In the genomic region with DNA sequence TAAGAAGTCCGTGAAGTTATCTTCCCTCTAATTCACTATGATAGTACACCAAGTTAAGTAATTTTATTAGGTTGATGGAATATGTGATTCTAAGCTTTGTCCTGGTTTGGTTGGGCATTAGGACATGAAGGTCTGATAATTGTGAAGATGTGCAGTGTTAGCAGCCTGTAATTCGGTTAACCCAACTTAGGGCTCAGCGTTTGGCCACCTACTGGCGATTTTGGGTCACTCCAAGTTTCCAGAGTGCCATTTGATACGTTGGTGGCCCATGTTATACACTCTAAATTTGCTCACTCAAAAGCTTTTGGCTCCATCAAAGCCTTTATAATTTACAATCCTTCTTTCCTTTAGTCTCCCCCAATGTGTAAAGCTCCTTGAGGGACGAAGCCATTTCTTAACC, we compare ENCODE assay signal across 12 mouse cellular contexts. TPM values are rescaled to one million over a fixed set of nuclear protein-coding genes. Genes with fewer than 3 reads are reported as not detected.
DNase-seq lines count a peak whose midpoint lies in the region; ATAC-seq and TF ChIP-seq lines count a peak whose summit lies in the region.
"Had no signal": no experiment of that assay in that cellular context is flagged by ENCODE, and none has a peak within 500 bp of the region (broad histone marks: within the 10 kb centered on the region; RNA-seq: fewer than 3 reads in every experiment).

No protein-coding gene starts in this region.

- no peak for DNase-seq in forebrain, postnatal 0 days
- no peak for DNase-seq in forebrain, embryonic 10.5 days (ENCODE audit: extremely low spot score, low spot score)
- peak; percentile 3 for DNase-seq in urinary bladder, postnatal 14 days (ENCODE audit: low spot score)
- no peak for DNase-seq in urinary bladder, adult 2 months (ENCODE audit: low spot score)
- no peak for DNase-seq in Muller cell, postnatal 12 days (ENCODE audit: inconsistent ontology term)
- no peak for DNase-seq in urinary bladder, postnatal 10 days (ENCODE audit: low spot score)
- DNase-seq: gastrocnemius, postnatal 14 days; kidney, adult 18-20 months had no signal

- no peak overlapping the region for H3K27ac ChIP-seq in forebrain, postnatal 0 days (ENCODE audit: low read depth, low read length)
- H3K27ac ChIP-seq in forebrain, embryonic 10.5 days, result no peak overlapping the region
- no peak overlapping the region for H3K27ac ChIP-seq in hindbrain, embryonic 15.5 days (replicated peaks)
- H3K27ac ChIP-seq: limb, embryonic 15.5 days had no signal

- H3K9ac ChIP-seq in forebrain, postnatal 0 days, result no peak overlapping the region
- H3K9ac ChIP-seq in hindbrain, embryonic 15.5 days, result no peak overlapping the region
- H3K9ac ChIP-seq: limb, embryonic 15.5 days had no signal

- no peaks in the 10 kb centered on the region for H3K4me1 ChIP-seq in forebrain, postnatal 0 days (ENCODE audit: insufficient read depth)
- peaks cover 20% of the 10 kb centered on the region for H3K4me1 ChIP-seq in forebrain, embryonic 10.5 days
- H3K4me1 ChIP-seq in hindbrain, embryonic 15.5 days (replicated peaks), result peaks cover 14% of the 10 kb centered on the region

- H3K4me3 ChIP-seq in forebrain, postnatal 0 days (ENCODE audit: low read depth, low read length), result no peak overlapping the region
- no peak overlapping the region for H3K4me3 ChIP-seq in forebrain, embryonic 10.5 days
- H3K4me3 ChIP-seq in hindbrain, embryonic 15.5 days, result peak overlapping the region; percentile 73; the same call in 1 of the 2 replicates
- H3K4me3 ChIP-seq: limb, embryonic 15.5 days; myocyte had no signal

- H3K9me3 ChIP-seq in forebrain, postnatal 0 days (ENCODE audit: low read length), result no peaks in the 10 kb centered on the region
- no peaks in the 10 kb centered on the region for H3K9me3 ChIP-seq in forebrain, embryonic 10.5 days
- no peaks in the 10 kb centered on the region for H3K9me3 ChIP-seq in hindbrain, embryonic 15.5 days
- H3K9me3 ChIP-seq: limb, embryonic 15.5 days had no signal

- WGBS in forebrain, postnatal 0 days, result 47% methylated on average over 6 of the region's 6 CpGs
- 46% methylated on average over 6 of the region's 6 CpGs for WGBS in forebrain, embryonic 10.5 days
- WGBS in hindbrain, embryonic 15.5 days, result 49% methylated on average over 6 of the region's 6 CpGs

- peak overlapping the region; percentile 87 for H3K4me2 ChIP-seq in forebrain, postnatal 0 days (ENCODE audit: low read depth)
- peak overlapping the region; percentile 71 for H3K4me2 ChIP-seq in hindbrain, embryonic 15.5 days
- H3K4me2 ChIP-seq: limb, embryonic 15.5 days had no signal

- peak; percentile 31 for TF ChIP-seq CTCF in forebrain, postnatal 0 days (IDR thresholded peaks at IDR 0.05; ENCODE audit: low read depth)

- no peak for ATAC-seq in forebrain, postnatal 0 days
- no peak for ATAC-seq in hindbrain, embryonic 15.5 days (ENCODE audit: low FRiP score, low read depth)
- no peak for ATAC-seq in CD4-positive, CD25-positive, alpha-beta regulatory T cell, adult 4 months

- no peaks in the 10 kb centered on the region for H3K36me3 ChIP-seq in forebrain, postnatal 0 days (ENCODE audit: insufficient read depth)
- H3K36me3 ChIP-seq in forebrain, embryonic 10.5 days (replicated peaks), result no peaks in the 10 kb centered on the region
- no peaks in the 10 kb centered on the region for H3K36me3 ChIP-seq in hindbrain, embryonic 15.5 days
- H3K36me3 ChIP-seq: limb, embryonic 15.5 days had no signal

- H3K27me3 ChIP-seq in forebrain, postnatal 0 days (ENCODE audit: insufficient read depth, low read length), result no peaks in the 10 kb centered on the region
- H3K27me3 ChIP-seq in forebrain, embryonic 10.5 days (ENCODE audit: poor library complexity, severe bottlenecking), result peaks cover 52% of the 10 kb centered on the region
- H3K27me3 ChIP-seq in hindbrain, embryonic 15.5 days, result no peaks in the 10 kb centered on the region

RNA-seq across cellular contexts. Expression of gene Lin7a, which starts 2.4 kb away (rescaled TPM):
- total RNA-seq in forebrain, postnatal 0 days (2014; rRNA removed), result 23.6 and 26.3 TPM in 2 replicates
- 7.6 and 16.0 TPM in 2 replicates for polyA plus RNA-seq in forebrain, postnatal 0 days (2015; fragmentation: Nextera tagmentation; extraction: Ambion mirVana)
- polyA plus RNA-seq in forebrain, embryonic 10.5 days (2016; fragmentation: Nextera tagmentation; extraction: Ambion mirVana), result 1.1 and 1.4 TPM in 2 replicates
- 1.0 and 1.2 TPM in 2 replicates for polyA plus RNA-seq in urinary bladder, adult 2 months (2012; rRNA removed)
- 32.6 and 35.0 TPM in 2 replicates for polyA plus RNA-seq in hindbrain, embryonic 15.5 days (2015; fragmentation: Nextera tagmentation; extraction: Ambion mirVana)
- not detected for polyA plus RNA-seq in CD4-positive, CD25-positive, alpha-beta regulatory T cell, adult 4 months (2017; shearing (Covaris generic))
